Mouse (Mus musculus) adrenal gland, postnatal 10 days (tissue): ENCODE data around the gene Pou2f1. TPM values are rescaled to one million over a fixed set of nuclear protein-coding genes. Genes with fewer than 3 reads are reported as not detected.
"Not testable (repeated sequence)": the region's sequence is repeated elsewhere in the genome, so short reads cannot be mapped to it uniquely, and the experiment has no call there.

ENCODE experiments used
- DNase-seq: peaks from one replicate; pipeline ENCODE4 v3.0.0; 2021; ENCODE audit warnings: mixed read lengths
- total RNA-seq, 2 experiments: library from RNA; stranded (reverse); gene quantifications; 2 replicates each; pipeline ENCODE4 v1.2.3; 2021

Pou2f1 gene
- total RNA-seq, 2 experiments from 2014 or later = 11.3 to 17.5 TPM

GRCm38 (mm10) chr1:166003181-166004022 lies 924 bp upstream of the Pou2f1 start:
- DNase-seq = peak; percentile 96

GRCm38 (mm10) chr1:166001904-166002489 lies 481 bp downstream of the Pou2f1 start:
- peak; percentile 73 for DNase-seq

GRCm38 (mm10) chr1:166001121-166001903 lies 1.2 kb downstream of the Pou2f1 start:
- peak; percentile 60 for DNase-seq

DNA sequence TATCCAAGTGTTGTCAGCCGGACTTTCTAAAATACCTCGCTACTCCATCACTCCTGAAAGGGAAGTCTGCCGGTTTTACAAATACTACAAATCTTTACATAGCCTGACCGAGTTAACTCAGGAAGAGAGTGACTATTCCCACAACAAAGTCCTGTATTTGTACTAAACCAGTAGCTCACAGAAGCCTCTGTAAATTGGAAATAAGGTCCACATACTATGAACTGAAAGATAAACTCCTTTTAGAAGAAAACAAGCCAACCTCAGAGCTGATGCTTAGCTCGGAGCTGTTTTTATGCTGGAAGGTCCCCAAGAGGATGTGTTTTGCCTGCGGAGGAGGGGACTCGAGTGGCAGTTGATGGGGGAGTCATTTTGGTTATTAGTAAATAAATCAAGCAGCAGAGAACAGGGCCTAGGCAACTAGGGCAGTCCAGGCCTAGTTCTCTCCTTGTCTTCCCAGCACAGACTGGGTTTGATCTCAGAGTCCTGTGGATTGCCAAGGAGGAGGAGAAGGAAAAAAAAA lies 1.8 kb downstream of the Pou2f1 start:
- peak; percentile 30 for DNase-seq

GRCm38 (mm10) chr1:165999709-166000108 lies 2.8 kb downstream of the Pou2f1 start:
- no peak for DNase-seq

DNA sequence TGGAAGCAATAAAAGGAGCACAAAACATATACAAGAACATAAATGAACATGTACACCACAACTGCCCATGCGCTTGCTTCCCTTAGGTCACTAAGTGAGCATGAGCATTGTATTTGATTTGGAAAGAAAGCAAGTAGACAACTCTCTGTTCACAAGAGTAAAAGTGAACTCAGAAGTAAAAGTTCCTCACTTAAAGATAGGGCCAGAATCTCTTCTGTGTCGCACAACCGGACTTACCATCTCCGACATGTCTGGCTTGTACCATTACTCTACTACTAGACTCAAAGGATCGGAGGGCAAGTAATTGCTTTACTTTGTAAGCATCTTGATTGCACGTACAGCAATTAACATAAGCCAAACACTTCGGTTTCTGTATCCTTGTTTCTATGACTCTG lies 6.8 kb downstream of the Pou2f1 start:
- no peak for DNase-seq

GRCm38 (mm10) chr1:165995011-165995660 lies 7.3 kb downstream of the Pou2f1 start:
- not testable (repeated sequence) for DNase-seq

DNA sequence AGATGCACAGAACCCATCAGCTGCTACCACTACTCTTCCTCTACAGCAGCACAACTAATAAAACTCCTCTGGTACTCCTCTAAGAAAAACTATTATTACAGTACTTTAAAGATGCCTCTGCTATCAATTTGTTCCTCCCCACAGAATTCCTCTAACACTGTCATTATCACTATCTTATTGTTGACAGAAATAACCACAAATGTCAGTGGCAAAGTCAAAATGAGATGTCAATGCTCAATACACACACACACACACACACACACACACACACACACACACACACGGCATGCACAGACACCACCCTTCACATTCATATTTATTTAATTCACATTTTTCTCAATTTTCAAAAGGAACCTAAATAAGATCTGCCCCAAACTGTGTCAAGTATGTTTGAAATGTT lies 8.2 kb downstream of the Pou2f1 start:
- no peak for DNase-seq

DNA sequence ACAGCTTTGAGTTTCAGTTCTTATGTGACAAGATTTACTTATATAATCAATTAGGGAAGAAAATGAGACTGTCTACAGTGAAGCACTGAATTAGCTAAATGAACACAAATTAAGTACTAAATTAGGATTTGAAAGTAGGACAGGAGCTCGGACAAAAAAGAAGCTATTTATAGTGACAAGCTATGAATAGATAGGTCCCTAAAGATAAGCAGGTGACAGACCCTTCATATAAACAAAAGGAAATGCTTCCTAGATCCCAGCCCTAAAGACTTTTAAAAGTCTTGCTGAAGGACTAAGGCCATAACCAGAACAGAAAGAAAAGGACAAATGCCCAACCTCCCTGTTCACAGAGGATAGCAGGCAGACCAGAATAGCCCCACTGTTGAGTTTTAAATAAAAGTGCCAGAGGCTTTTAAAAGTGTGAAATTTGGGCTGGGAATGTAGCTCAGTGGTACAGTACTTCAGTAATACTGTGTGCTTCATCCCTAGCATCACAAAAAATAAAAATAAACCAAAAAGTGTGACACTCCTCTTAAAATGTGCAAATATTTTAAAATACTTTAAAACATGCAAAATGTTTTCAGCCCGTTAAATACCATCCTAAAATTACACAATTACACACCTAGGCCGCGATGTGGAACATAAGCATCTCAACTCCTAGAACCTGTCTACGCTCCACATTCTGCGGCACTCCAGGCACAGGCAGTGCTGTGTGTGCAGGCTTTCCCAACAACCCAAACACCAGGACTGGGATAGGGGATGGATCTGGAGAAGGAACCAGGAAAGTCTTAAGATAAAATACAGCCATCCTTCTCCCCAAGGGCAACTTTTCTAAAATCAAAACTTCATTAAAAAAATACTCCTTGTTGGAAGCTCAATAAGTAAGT lies 9.0 kb downstream of the Pou2f1 start:
- no peak for DNase-seq

GRCm38 (mm10) chr1:165988536-165988935 lies 13.9 kb downstream of the Pou2f1 start:
- no peak for DNase-seq

- no peak for DNase-seq
Observed at GRCm38 (mm10) chr1:165988072-165988471, 14.4 kb downstream of the Pou2f1 start.

GRCm38 (mm10) chr1:165985743-165986360 lies 16.6 kb downstream of the Pou2f1 start:
- no peak for DNase-seq

DNA sequence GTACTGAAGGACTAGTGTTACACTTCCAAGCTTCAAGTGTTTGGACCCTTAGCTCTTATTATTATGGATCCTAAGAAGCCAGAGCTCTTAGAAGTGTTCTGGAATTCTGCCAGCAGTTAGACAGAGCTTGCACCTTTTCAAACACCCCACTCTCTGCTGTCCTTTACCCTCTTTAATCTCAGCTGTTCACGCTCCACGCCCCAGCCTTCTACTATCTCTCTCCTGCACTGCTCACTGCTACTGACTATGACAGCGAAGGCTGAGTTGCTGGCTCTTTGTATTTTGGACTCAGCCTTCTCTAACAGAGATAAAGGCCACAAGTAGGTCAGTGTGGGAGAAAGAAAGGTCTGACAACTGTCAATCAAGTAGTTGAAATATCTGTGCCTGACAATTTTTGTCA lies 17.3 kb downstream of the Pou2f1 start:
- DNase-seq = no peak

DNA sequence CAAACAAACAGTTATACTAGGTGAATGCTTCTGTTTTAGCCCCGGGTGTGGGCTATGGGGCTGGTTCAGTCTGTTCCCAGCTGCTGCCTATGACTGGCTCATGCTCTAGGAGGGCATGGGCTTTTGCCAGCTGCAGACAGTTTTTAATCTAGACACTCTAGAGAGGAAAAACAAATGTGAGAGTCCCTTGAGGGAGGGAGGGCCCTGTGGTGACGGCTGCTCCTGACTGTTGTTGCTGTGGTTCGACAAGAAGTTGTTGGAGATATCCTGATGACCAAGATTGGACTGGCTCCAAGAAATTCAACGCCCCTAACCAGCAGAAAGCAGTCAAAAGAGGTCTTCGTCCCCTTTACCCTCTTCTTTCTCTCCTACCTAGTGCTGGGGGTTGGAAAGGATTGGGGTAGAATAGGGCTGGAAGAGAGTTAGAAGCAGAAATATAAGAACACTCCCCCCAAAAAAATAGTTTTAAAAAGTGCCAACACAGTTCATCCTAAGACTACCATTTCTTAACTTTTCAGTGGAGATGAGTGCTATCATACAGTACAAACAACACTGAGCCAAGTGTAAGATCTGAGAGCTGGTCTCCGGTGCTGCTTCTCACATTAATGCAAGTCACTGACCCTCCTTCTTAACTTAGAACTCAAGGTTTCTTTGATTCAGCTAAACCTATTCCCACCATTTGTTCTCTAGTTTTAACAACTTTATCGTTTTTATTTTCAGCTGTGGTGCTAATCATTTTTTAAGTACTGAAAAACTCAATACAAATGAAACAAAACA lies 25.6 kb downstream of the Pou2f1 start:
- peak; percentile 8 for DNase-seq

DNA sequence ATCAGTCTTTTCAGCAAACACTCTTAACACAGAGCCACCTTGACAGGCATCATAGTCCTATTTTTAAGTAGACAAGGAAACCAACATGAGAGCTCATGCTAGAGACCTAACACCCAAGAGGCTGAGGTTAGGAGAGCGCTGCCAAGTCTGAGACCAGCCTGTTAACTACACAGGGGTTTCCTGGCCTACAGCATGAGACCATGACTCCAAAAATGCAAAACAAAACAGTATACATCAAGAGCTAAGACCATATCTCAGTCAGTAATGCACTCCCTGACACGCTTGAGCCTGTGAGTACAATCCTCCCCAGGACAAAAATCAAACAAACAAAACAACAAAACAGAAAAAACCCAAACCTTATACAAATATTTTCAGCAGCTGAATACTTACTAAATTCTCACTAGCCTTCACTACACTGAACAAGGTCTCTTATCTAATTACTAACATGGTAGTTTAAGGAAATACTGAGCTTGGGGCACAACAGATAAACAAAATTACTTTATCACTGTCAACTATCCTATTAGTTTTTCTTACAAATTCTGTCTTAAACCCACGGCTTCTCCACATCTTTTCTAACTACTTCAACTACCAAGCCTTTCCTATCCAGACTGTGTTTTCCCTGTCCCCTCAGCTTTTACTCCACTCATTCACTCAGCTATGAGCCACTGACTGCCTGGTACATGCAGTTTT lies 33.3 kb downstream of the Pou2f1 start:
- no peak for DNase-seq

DNA sequence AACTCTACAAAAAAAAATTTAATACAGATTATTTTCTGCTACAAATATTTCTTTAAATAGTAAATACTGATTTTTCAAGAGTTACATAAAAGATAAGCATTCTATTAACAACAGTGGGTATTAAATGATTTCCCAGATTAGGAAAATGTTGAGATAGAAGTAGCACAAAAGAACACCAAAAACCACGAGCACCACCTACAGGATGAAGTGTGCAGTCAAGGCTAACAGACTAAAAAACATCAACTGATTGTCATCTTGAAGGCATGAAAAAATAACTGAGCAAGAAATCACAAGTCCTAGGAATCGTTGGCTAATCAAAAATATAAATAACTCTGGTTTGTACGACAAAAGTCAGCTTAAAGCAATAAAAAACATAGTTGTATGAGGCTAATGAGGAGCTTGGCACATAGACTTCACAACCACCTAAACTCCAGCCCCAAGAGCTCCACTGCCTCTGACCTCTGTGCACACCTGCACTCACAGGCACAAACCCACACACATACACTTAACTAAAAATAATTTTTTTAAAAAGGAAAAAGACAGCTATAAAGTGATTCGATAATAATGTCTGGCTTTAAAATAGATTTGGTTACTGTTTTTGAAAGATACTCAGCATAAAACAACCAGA lies 35.3 kb downstream of the Pou2f1 start:
- DNase-seq = peak; percentile 58

GRCm38 (mm10) chr1:165966156-165966914 lies 36.1 kb downstream of the Pou2f1 start:
- no peak for DNase-seq
